Mouse (Mus musculus) CH12.LX (cell line): ENCODE data around the gene Slc39a7.

ENCODE experiments used
- CTCF ChIP-seq, 2 experiments: IDR thresholded peaks in 1 of 2; conservative IDR thresholded peaks in 1 of 2; 2 replicates each; pipeline ENCODE4 v1.5.1; 2011 to 2012; ENCODE audit warnings: low read depth in 2 of 2, low read length in 2 of 2, improper control_type of control experiment in 1 of 2, inconsistent platforms in 1 of 2, mild to moderate bottlenecking in 1 of 2, moderate library complexity in 1 of 2
- MAFK ChIP-seq: IDR thresholded peaks from 2 replicates; pipeline ENCODE4 v1.6.1; 2011; ENCODE audit warnings: low read length, improper control_type of control experiment; ENCODE audit not compliant: insufficient replicate concordance
- MAX ChIP-seq: IDR thresholded peaks from 2 replicates; pipeline ENCODE4 v1.6.1; 2011; ENCODE audit warnings: low read length, improper control_type of control experiment
- MYC ChIP-seq: IDR thresholded peaks from 2 replicates; pipeline ENCODE4 v1.6.1; 2011; ENCODE audit warnings: low read depth, mild to moderate bottlenecking, improper control_type of control experiment, low read length
- POLR2A ChIP-seq: IDR thresholded peaks from 2 replicates; pipeline ENCODE4 v1.6.1; 2011; ENCODE audit warnings: low read depth, mild to moderate bottlenecking, improper control_type of control experiment, low read length

DNA sequence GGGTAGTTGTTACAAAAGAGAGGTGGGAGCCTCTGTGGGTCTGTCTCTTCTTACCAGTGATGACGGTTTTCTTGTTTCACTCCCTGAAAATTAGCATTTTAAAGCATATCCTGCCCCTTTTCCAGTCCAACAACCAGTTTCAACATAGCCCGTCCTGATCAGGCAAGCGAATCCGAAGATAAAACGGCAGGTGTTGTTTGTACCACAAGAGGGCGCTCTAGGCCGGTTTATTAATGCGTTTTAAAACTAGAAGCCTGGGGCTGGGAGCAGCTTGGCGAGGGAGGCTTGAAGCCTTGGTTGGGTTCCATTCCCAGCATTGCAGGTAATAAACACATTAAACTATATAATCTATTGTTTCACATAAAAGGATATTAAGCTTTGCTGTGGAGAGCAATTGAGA is 46.1 kb upstream of the Slc39a7 start:
- TF ChIP-seq POLR2A: no peak
- TF ChIP-seq MAFK: no peak
- TF ChIP-seq CTCF (conservative IDR thresholded peaks at IDR 0.05 in 1 of 2, IDR thresholded peaks at IDR 0.05 in 1 of 2; ENCODE audit: low read depth in 2 of 2, low read length in 2 of 2): peak; percentile 55 to 85
- no peak for TF ChIP-seq MAX
- TF ChIP-seq MYC: no peak
